Mouse (Mus musculus): ENCODE data around the gene Gm49358.
A peak's percentile ranks its signal among the peaks of the same experiment; 100 is the strongest.

Gm49358 gene

DNA sequence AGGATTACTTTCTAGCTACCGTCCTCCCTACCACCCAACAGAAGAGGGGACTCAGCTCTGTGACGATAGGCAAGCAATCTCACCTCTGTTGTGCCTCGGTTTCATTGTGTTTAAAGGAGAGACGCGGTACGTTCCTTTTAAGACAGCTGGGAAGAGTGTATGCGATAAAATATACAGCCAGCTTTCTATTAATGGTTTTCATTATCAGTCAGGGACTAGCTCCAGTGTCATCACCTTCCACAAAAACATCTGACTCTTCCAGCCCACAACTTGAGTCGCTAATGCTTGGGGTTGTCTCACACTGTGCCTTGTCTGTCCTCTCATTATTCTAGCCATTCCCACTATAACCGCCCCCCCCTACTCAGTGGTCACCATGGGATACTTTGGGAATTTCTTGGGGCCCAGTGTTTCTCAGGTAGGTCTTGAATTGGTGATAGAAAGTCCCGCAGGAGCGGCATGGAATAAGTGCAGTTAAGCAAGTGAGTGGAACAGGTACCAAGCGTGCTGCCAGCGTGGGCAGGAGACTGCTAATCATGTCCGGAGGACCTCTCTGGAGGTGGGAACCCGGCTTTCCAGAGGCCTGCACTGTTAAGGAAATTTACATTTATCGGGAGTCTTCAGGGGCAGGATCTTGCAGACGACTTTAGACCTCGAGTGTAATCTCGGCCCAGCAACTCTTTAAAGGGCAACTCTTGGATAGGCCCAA is 14.0 kb downstream of the Gm49358 start:
- DNase-seq (ENCODE audit: extremely low read depth, low read depth, low spot score), result no peak

DNA sequence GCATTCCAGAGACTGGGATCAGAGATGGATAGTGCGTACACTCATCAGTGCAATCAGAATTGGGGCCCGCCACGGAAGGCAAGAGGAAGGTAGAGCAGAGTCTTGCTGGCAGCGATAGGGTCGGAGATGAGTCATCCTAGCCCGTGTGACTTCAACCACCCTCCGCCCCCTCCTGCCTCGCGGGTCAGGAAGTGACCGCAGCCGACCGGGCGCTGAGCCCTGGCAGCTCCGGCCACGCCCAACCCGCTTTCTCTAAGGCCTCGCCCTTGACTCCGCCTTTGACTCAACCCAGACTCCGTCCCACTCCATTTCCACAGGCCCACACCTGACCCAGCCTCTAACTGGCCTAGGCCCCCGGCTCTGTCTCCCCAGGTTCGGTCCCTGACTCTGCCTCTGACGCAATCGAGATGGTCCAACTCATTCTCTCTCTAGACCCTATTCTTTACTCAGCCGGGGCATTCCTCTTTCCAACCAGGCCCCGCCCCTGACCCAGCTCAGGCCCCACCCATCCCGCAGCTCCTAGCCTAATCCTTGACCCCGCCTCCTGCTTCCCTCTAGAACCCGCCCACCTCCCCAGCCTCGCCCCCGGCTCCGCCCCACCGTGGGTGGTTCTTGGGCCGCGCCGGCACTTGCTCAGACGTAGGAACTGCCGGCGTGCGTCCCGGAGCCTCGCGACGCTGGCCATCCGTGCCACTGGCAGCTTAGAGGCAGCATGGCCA is 14.8 kb downstream of the Gm49358 start, which contains the start of gene Nt5dc3:
Nt5dc3 (plus strand) TSS at position 608 of the 719 bp plus-strand sequence.
- DNase-seq (ENCODE audit: extremely low read depth, low read depth, low spot score), result peak; percentile 76

DNA sequence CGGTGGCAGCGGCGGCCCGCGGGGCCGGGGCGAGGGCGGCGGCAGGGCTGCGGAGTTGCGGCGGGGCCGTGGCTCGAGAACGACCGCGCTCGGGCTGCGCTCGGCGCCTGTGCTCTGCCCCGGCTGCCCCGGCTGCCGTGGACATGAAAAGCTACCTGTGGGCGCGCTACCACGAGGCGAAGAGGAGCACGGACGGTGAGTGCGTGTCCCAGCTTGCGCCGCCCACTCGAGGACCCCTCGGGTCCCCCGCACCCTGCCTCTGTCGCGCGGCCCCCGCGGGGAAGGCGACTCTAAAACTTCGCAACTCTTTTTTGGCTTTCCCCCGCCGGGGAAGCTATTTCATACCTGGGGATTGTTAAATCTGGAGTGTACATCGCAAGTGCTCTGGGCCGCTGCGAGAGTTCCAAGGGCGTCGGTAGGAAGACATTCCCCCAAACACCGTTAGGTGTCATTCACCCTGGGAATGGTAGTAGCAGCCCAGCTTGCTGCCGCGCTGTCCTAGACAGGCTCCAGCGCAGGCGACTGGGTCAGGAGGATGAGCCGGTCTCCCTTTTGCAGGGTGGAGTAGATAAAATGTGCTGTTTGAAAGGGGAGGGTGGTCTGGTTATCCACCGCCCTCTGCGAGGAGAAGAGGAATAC is 15.5 kb downstream of the Gm49358 start:
- no peak for DNase-seq (ENCODE audit: extremely low read depth, low read depth, low spot score)

DNA sequence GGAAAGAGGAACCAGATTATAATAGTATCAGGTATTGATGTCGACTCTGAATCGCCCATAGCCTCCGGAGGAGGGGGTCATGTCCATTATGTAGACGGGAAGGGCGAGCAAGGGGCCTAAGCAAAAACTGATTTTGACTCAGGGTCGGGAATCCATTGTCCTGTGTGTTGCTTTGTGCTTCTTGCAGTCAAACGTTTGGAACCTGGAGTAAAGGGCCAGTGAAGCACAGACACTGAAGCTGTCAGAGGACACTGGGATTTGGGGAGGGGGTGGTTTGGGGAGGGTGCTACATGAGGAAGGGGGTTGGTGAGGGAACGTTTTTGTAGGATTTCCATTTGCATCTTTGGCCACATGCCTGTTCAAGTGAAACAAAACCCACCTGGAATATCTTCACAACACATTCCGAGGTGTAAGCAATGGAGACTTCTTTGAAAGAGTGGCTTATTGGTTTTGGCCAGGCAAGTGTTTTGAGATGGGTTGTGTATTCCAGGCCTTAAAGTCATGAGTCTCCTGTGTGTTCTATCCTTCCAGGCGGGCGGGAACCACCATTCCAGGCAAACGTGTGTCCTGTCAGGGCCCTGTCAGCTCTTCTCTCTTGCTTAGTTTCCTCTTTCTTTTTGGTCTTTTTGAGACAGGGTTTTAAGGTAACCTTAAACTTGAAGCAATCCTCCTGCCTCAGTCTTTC is 16.2 kb downstream of the Gm49358 start:
- DNase-seq (ENCODE audit: extremely low read depth, low read depth, low spot score), result no peak

DNA sequence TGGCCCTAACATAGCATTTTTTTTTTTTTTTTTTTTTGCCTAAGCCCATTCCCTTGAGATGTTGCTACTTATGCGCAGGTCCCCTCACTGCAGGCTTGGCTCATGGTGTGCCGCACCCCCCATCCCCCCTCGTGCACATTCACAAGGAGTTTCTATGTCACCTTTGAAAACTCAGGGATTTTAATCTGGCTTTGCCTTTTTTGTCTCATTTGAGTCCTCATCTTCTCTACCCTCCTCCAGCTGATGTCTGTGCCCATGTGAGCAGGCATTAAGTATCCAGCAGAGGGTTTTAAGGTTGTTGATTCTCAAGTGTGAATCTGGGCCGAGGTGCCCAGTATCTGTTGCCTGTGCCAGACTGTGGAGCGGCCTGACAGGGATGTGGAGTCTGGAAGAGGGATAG is 17.9 kb downstream of the Gm49358 start:
- DNase-seq (ENCODE audit: extremely low read depth, low read depth, low spot score), result no peak

DNA sequence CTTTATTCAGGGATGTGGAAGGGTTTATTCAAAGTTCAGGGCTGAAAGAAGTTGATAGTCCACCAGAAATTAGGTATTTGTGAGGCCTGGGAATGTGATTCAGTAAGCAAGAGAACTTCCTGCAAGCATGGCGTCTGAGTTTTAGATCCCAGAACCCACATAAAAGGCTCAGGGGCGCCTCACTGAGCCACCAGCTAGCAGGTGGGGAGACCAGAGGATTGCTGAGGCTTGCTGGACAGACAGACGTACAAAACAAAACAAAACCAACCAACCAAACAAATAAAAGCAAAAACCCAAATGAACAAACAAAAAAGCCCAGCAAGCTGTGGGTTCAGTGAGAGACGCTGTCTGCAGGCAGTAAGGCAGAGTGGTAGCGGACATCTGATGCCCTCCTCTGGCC is 18.9 kb downstream of the Gm49358 start:
- no peak for DNase-seq (ENCODE audit: extremely low read depth, low read depth, low spot score)

DNA sequence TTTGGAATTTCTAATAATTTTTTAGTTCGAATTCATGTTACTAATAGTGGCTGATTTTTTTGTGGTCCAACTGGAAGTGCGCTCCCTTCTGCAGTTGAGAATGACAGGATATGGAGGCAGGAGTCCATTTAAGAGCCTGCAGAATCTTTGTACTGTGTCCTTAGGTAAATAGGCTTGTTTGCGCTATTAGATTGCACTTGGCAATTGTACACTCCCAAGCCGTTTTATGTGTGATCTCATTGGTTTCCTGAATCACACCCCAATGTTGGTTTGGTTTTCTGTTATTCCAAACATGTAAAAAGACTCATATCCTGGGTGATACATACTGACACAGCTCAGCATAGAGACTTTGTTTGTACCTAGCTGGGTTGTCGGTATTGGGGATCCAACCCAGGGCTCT is 19.8 kb downstream of the Gm49358 start:
- no peak for DNase-seq (ENCODE audit: extremely low read depth, low read depth, low spot score)

DNA sequence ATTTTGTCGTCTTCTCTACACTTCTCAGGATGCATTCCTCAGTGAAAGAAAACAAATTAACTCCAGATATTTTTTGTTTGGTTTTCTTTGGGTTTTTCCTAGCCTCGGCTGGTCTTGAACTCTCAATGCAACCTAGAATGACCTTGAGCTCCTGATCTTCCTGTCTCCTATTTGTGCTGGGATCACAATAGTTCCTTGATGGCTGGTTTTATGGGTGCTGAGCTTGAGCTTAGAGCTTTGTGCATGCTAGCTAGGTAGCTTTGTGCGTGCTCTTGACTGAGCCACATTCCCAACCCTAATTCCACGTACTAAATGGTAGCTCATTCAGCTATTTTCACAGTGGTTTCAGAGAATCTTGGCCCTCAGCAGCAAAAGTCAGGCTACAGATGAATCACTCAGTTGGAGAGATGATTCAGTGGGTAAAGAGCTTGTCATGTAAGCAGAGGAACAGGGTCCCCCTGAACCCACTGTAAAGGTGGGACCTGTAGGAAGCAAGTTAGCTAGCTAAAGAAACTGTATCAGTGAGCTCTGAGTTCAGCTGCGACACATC is 20.4 kb downstream of the Gm49358 start:
- DNase-seq (ENCODE audit: extremely low read depth, low read depth, low spot score), result no peak

DNA sequence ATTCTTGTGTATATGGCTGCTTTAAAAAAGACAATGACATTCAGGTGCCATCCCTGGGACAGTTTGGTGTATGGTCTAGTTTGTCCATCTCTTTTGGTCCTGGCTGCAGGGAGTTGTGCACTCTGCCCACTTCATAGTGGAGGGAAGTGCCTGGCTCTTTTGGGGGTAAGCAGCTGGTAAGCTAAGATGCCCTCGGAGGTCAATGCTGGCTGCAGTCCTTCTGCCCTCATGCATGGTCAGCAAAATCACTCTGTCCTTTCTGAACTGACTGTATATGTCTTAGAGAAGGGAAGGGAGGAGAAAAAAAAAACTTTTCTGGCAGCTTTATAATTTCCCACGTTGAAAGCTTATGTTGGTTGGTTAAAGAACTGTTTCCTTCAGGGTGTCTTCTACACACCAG is 21.6 kb downstream of the Gm49358 start:
- DNase-seq (ENCODE audit: extremely low read depth, low read depth, low spot score), result no peak

DNA sequence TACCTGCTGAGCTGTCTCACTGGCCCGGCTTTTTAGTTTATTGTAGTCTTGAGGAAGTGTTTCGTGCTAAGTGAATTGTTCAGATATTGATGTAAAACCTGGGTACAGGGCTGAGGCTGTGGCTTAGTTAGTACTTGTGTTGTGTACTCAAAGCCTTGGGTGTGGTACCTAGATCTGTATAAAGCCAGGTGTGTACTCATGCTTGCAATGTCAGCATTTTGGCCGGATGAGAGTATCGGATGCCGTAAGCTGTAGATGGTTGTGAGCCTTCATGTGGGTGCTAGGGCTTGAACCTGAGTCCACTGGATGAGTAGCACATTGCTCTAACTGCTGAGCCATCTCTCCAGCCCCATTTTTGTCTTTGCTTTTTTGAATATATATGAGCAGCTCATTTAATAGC is 22.3 kb downstream of the Gm49358 start:
- no peak for DNase-seq (ENCODE audit: extremely low read depth, low read depth, low spot score)

DNA sequence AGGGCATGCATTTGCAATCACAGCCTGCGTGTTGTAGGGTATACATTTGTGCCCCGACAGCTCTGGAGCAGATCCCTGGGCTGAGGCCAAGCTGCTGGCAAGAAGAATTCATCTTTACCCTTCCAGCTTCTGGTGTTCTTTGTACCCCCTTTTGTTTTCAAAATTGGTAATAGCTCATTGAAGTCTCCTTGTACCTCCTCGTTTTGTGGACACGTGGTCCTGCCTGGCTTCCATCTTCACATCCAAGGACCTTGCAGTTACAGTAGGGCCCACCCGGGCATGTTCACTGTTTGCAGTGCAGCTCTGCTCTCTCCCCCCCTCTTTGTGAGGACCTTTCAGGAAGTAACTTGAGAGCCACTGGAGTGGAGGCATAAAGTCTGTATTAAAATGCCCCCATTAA is 24.4 kb downstream of the Gm49358 start:
- no peak for DNase-seq (ENCODE audit: extremely low read depth, low read depth, low spot score)

DNA sequence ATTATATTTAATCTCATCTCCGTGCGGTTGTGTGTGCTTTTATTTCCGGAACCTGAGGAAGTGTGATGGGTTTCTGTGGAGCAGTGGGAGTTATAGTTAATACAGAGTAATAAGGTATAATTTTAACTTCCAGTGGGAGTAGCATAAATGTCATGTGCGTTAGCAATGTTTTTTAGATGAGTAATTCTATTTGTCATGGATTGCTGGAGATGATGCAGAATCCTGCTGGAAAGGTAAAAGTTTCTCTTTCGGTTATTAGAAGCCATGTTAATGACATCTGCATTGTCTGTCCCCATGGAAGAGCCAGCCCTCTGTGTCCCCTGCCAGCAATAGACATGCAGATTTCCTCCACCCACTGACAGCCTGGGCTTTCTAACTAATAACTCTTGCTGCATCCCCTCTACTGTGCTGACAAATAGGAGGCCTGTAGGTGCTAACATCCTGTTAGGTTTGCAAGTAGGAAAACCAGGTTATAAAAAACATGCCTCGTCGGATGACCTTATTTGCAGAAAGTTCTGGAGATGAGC is 25.4 kb downstream of the Gm49358 start:
- no peak for DNase-seq (ENCODE audit: extremely low read depth, low read depth, low spot score)

DNA sequence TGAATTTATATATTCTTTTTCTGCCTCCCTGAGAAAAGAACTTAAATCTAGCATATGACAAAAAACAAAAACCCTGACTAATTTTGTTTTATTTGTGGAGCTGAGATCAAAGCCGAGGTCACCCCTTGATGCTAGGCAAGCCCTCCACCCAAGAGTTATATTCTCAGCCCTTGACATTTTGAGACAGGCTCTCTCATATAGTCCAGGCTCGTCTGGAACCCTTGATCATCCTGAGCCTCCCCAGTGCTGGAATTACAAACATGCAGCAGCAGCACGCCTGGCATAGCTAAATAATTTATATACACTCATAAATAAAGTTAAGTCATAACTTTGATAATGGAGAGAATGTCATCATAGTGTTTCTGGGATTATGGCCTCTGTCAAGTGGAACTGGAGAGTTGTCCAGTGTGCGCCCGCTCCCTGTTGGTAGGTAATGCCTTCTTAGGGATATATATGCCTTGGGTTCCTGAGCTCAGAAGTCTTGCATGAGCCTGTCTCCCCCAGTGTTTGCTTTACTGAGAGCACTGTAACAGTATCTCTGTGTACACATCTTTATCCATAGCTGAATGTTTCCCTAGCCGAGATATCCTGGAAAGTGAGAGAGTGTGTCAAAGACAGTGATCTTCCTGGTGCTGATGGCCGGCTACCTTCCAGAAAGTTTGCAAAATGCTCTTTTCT is 27.9 kb downstream of the Gm49358 start:
- no peak for DNase-seq (ENCODE audit: extremely low read depth, low read depth, low spot score)

DNA sequence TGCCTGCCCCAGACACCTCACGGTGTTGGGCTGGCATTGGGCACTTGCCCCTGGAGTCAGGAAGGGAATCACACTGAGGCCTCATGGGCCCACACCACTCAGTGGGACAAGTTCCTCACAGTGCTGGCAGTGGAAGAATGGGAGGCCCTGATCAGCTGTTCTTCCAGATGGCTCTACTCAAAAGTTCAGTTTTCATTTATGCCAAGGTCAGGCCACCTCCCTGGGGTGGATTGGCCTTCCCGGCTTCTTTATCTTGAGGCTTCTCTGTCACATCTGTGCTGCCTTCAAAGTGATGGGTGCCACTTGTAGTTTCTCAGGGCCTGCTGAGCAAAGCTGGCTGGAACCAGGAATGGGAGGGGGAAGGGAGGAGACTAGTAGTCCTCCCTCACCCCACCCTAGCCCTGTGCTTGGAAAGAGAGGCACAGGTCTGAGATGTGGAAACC is 29.8 kb downstream of the Gm49358 start:
- DNase-seq (ENCODE audit: extremely low read depth, low read depth, low spot score), result no peak

DNA sequence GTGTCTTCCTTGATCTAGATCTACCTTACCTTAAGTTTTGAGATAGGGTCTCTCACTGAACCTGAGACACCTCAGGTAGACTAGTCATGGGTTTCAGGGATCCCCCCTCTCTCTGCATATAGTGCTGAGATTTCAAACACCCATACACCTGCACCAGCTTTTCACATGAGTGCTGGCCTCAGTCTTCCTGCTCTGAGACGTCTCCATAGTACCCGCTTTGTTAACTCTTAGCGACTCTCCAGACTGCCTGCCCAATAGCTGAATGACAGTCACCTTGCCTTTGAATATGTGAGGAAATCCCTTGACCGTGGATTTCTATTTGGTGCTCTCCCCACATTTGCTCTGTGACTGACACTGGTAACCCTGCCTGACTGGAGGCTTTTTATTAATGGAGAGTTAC is 30.4 kb downstream of the Gm49358 start:
- no peak for DNase-seq (ENCODE audit: extremely low read depth, low read depth, low spot score)

DNA sequence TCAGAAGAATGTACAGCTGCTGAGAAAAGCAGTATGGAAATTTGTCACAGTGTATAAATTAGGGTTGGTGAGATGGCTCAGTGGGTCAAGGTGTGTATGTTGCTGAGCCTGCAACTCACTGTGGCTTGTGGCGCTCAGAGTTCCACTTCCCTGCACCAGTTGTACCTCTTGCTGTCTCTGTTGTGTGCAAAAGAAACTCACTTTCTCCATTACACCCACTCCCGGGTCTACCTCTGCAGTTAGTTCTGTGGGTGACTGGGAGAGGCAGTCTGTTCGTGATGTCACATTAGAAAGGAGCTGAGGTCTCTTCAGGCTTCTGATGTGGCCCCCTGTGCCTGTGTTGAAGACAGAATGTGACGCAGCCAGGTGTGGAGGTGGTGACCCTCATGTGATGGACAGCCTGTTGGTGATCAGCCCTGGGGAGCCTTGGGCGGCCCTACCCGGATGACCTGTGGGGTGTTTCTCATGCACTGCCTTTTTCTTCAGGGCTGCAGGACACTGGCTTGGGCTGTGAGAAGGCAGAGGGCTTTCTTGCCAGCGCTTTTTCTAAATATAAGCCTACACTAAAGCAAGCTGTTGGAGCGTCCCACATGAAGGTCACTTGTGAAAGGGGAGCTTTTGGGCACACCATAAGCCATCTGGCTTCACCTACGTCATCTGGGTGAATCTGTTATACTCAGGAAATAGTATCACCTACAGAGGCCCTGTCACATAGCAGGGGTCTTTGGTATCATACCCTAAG is 31.2 kb downstream of the Gm49358 start:
- DNase-seq (ENCODE audit: extremely low read depth, low read depth, low spot score), result no peak

DNA sequence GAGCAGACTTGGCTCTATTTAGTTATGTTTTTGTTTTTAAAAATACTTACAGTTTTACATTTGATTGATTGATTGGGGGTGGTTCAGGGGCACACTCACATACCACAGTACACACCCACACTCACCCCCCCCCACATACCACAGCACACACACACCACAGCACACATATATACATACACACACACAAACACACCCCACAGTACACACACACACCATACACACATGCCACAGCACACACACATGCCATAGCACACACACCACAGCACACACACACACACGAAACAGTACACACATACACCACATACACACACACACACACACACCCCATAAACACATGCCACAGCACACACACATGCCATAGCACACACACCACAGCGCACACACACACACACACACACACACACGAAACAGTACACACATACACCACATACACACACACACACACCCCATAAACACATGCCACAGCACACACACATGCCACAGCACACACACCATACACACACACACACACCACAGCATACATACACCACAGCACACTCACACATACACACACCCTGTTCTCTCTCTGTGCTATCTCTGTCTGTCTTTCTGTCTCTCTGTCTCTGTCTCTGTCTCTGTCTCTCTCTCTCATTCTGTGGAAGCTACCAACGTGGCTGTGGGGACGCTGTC is 32.4 kb downstream of the Gm49358 start:
- no peak for DNase-seq (ENCODE audit: extremely low read depth, low read depth, low spot score)

DNA sequence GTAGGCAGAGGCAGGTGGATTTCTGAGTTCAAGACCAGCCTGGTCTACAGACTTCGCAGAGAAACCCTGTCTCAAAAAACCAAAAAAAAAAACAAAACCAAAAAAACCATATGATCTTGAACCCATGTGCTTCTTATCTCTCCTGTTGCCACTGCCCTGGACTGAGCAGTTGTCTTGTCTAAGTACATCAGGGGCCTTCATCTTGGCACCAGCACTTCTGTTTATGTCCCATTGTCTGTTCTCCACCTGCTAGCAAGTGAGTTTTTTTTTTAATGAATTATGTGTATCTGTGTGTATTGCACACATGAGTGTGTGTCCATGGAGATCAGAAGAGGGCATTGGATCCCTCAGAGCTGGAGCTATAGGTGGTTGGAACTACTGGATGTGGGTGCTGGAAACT is 43.6 kb downstream of the Gm49358 start:
- no peak for DNase-seq (ENCODE audit: extremely low read depth, low read depth, low spot score)

Data from fat pad, adult 2 months (tissue).